Mouse (Mus musculus) brain, embryonic 14.5 days (tissue): Measurements from ENCODE around the gene Rnf26.

ENCODE experiments used
- CTCF ChIP-seq: fragments of 200-500 bp; IDR thresholded peaks from 2 replicates; pipeline ENCODE4 v1.5.1; 2012; ENCODE audit warnings: inconsistent platforms, mild to moderate bottlenecking, moderate library complexity, borderline replicate concordance; ENCODE audit not compliant: insufficient read depth, insufficient read length; ENCODE audit errors: extremely low read depth
- POLR2A ChIP-seq: fragments of 200-500 bp; IDR thresholded peaks from 2 replicates; pipeline ENCODE4 v1.6.1; 2012; ENCODE audit warnings: mild to moderate bottlenecking, inconsistent platforms, borderline replicate concordance; ENCODE audit not compliant: poor library complexity, insufficient read depth, insufficient read length, severe bottlenecking; ENCODE audit errors: extremely low read depth

GRCm38 (mm10) chr9:44086960-44087359 is 26.4 kb downstream of the Rnf26 start:
- TF ChIP-seq POLR2A (no peak), CTCF (no peak)
